Mouse (Mus musculus) brain, embryonic 14.5 days (tissue): ENCODE data around the gene Ccl24.

Experiments used
- CTCF ChIP-seq: fragments of 200-500 bp; IDR thresholded peaks from 2 replicates; pipeline ENCODE4 v1.5.1; 2012; ENCODE audit warnings: inconsistent platforms, mild to moderate bottlenecking, moderate library complexity, borderline replicate concordance; ENCODE audit not compliant: insufficient read depth, insufficient read length; ENCODE audit errors: extremely low read depth
- POLR2A ChIP-seq: fragments of 200-500 bp; IDR thresholded peaks from 2 replicates; pipeline ENCODE4 v1.6.1; 2012; ENCODE audit warnings: mild to moderate bottlenecking, inconsistent platforms, borderline replicate concordance; ENCODE audit not compliant: poor library complexity, insufficient read depth, insufficient read length, severe bottlenecking; ENCODE audit errors: extremely low read depth

- TF ChIP-seq POLR2A (no peak), CTCF (no peak)
Measured at GRCm38 (mm10) chr5:135557671-135558070, 15.2 kb downstream of the Ccl24 start.
